Mouse (Mus musculus) erythroblast, embryonic 14.5 days (primary cell): ENCODE data around the gene Rnaseh2b.

Source experiments
- GATA1 ChIP-seq: IDR thresholded peaks from 2 replicates; pipeline ENCODE4 v1.6.1; 2012; ENCODE audit warnings: low read length, inconsistent platforms, mixed read lengths
- TAL1 ChIP-seq: IDR thresholded peaks from 3 replicates; pipeline ENCODE4 v1.6.1; 2012; ENCODE audit warnings: low read length, inconsistent platforms, mixed read lengths

DNA sequence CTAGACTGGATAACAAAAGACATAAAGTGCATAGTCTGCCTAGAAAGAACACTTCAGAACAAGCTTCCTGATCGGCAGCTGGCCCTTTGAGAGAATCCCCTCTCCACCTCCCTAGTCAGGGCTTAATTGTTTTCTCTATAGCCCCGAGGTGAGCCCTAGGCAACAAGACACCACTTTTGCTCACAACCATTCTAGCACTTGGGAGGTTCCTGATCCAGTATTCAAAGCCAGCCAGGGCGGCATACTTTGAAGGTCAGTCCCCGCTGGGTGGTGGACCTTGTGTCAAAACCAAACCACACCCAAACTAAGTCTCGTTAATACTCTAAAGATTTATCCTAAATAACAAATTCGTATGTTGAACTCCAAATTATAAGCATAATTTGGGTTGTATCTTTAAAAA, 39.1 kb downstream of the Rnaseh2b start:
- TF ChIP-seq GATA1 (no peak), TAL1 (no peak)
